Mouse (Mus musculus): Measurements from ENCODE around the gene Gpr37l1. TPM values are rescaled to one million over a fixed set of nuclear protein-coding genes. Genes with fewer than 3 reads are reported as not detected.

Gene Gpr37l1
- total RNA-seq, 2 experiments from 2014 or later, result 0.18 TPM; not detected in 1

- DNase-seq, result no peak
Observed at GRCm38 (mm10) chr1:135181880-135182623, 14.6 kb upstream of the Gpr37l1 start.

GRCm38 (mm10) chr1:135181275-135181674 lies 13.8 kb upstream of the Gpr37l1 start:
- no peak for DNase-seq

- DNase-seq, result no peak
Observed at GRCm38 (mm10) chr1:135180830-135181229, 13.3 kb upstream of the Gpr37l1 start.

- DNase-seq, result no peak
Observed at GRCm38 (mm10) chr1:135178863-135179262, 11.4 kb upstream of the Gpr37l1 start.

- no peak for DNase-seq
Observed at GRCm38 (mm10) chr1:135177724-135178123, 10.2 kb upstream of the Gpr37l1 start.

GRCm38 (mm10) chr1:135175176-135175575 lies 7.7 kb upstream of the Gpr37l1 start:
- no peak for DNase-seq

- DNase-seq, result no peak
Observed at GRCm38 (mm10) chr1:135173311-135173710, 5.8 kb upstream of the Gpr37l1 start.

GRCm38 (mm10) chr1:135171984-135172383 lies 4.5 kb upstream of the Gpr37l1 start:
- peak; percentile 77 for DNase-seq

GRCm38 (mm10) chr1:135171202-135171601 lies 3.7 kb upstream of the Gpr37l1 start:
- DNase-seq, result no peak

GRCm38 (mm10) chr1:135170299-135170698 lies 2.8 kb upstream of the Gpr37l1 start:
- no peak for DNase-seq

GRCm38 (mm10) chr1:135169556-135170224 lies 2.2 kb upstream of the Gpr37l1 start:
- DNase-seq, result no peak

- DNase-seq, result no peak
Observed at GRCm38 (mm10) chr1:135168453-135169200, 1.1 kb upstream of the Gpr37l1 start.

GRCm38 (mm10) chr1:135162720-135163119 lies 4.8 kb downstream of the Gpr37l1 start:
- no peak for DNase-seq

GRCm38 (mm10) chr1:135160411-135161050 lies 7.0 kb downstream of the Gpr37l1 start:
- DNase-seq, result no peak

- DNase-seq, result no peak
Observed at GRCm38 (mm10) chr1:135159556-135160123, 7.8 kb downstream of the Gpr37l1 start.

- no peak for DNase-seq
Observed at GRCm38 (mm10) chr1:135159074-135159473, 8.4 kb downstream of the Gpr37l1 start.

GRCm38 (mm10) chr1:135158633-135159032 lies 8.8 kb downstream of the Gpr37l1 start:
- no peak for DNase-seq

- DNase-seq, result peak; percentile 77
Observed at GRCm38 (mm10) chr1:135156300-135156699, 11.2 kb downstream of the Gpr37l1 start.

- peak; percentile 79 for DNase-seq
Observed at GRCm38 (mm10) chr1:135154411-135154959, 13.0 kb downstream of the Gpr37l1 start.

- no peak for DNase-seq
Observed at GRCm38 (mm10) chr1:135154011-135154410, 13.5 kb downstream of the Gpr37l1 start.

GRCm38 (mm10) chr1:135148996-135149395 lies 18.5 kb downstream of the Gpr37l1 start:
- no peak for DNase-seq

GRCm38 (mm10) chr1:135148476-135148875 lies 19.0 kb downstream of the Gpr37l1 start:
- no peak for DNase-seq

Measured in heart, postnatal 4 days (tissue).